Mouse (Mus musculus) heart, postnatal 36 days (tissue): ENCODE data around the gene Gm6351. TPM values are rescaled to one million over a fixed set of nuclear protein-coding genes. Genes with fewer than 3 reads are reported as not detected.
"Not testable (repeated sequence)": the region's sequence is repeated elsewhere in the genome, so short reads cannot be mapped to it uniquely, and the experiment has no call there.

Experiments used
- DNase-seq, 2 experiments: peaks; one replicate each; pipeline ENCODE4 v3.0.0; 2021 to 2022
- intact Hi-C: fragments of 180-260 bp; cut with DNase I; formaldehyde crosslinking; loops from one replicate; pipeline ENCODE4 v1.15.1; 2025
- total RNA-seq, 2 experiments: library from RNA; stranded (reverse); gene quantifications; 2 replicates each; pipeline ENCODE4 v1.2.3; 2021

The Gm6351 gene
- not detected for total RNA-seq

DNA sequence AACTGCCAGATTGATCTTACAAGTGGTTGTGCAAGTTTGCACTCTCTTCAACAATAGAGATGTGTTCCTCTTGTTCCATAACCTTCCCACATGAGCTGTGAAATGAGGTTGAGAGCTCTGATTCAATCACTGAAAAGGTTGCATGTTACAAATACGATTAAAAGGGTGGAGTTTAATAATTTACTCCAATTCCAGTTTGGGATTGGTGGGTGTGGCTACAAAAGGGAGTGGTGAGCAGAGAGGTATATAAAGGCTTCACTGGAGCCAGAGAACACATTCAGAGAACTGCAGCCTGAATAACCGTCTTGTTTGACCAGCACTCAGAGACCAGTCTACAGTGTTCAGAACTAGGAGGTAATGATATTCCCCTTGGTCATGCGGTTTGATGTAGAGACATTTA lies at the start of gene Gm6351:
Gm6351 (plus strand) TSS at position 301 of the 400 bp plus-strand sequence.
- DNase-seq, intact Hi-C loops: not testable (repeated sequence)

DNA sequence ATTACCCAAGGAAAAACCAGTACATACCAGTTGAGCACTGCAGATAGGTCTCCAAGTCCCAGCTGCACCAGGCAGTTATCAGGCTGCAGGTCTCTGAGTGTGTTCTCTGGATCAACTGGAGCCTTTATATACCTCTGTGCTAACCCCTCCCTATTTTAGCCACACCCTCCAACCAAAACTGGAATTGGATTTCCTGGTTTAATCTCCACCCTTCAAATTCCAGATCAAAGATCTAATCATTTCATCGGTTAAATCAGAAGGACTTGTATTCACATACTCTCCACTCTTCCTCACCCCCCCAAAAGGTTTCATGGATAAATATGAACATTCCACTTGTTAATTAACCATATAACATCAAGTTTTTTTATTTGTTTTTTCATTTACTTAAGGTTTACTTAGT lies 5.7 kb upstream of the Gm6351 start, which contains the start of gene BC061212:
BC061212 (minus strand) TSS at position 101 of the 400 bp plus-strand sequence.
- DNase-seq, intact Hi-C loops: not testable (repeated sequence)

Other genes starting within 250 kb of the Gm6351 start
- not detected for gene Gm7792, start 232.6 kb upstream of the Gm6351 start, total RNA-seq
- not detected for gene Gm16429, start 147.3 kb upstream of the Gm6351 start, total RNA-seq
- gene BC061212, start 5.8 kb upstream of the Gm6351 start, total RNA-seq, result not detected
- gene Gm3106, start 141.6 kb downstream of the Gm6351 start, total RNA-seq, result not detected
- gene A430089I19Rik, start 230.4 kb downstream of the Gm6351 start, total RNA-seq, result not detected
- not detected for gene Gm6502, start 238.1 kb downstream of the Gm6351 start, total RNA-seq